Mouse (Mus musculus): ENCODE measurements around the gene Trim14.

DNA sequence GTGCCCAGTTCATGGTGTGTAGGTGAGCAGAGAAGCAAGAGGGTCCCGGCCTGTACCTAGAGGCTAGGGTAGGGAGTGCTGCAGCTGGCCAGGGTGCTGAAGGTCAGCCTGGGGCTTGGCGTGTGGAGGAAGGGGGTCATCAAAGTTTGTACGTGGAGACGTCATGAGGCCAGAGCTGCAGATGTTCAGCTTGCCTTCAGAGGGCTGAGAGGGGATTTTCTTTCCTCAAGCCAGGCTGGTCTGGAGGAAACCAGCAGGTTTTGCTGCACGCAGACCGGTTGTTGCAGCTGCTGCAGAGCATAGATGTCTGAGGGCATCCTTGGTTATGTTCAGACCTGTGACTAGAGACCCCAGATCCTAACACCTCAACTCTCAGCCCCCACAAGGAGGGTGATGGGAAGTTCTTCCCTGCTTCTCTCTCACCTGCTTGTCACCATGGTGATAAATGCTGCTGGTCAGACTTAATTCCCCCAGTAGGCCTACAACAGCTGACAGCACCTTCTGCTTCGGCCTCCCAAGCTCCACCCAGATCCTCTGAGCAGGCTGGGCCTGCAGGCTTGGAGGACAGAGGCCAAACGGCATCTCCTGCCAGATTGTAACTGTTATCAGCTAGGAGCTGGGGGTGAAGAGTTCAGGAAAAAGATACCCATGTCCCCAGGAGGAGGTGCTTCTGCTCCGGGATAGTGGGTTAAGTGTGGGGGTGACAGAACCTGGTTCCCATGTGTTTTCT lies 38.2 kb upstream of the Trim14 start:
- TF ChIP-seq GATA1 (IDR thresholded peaks at IDR 0.05; ENCODE audit: low read length) = no peak
- TF ChIP-seq TAL1 (IDR thresholded peaks at IDR 0.05; ENCODE audit: low read length) = no peak
